Mouse (Mus musculus) kidney, adult 2 months (tissue): ENCODE measurements around the gene Pcbp2. TPM values are rescaled to one million over a fixed set of nuclear protein-coding genes. Genes with fewer than 3 reads are reported as not detected.

Source experiments
- DNase-seq: peaks from one replicate; pipeline ENCODE4 v3.0.0; 2021
- H3K27ac ChIP-seq: fragments of 200-500 bp; 2 replicates; pipeline ENCODE4 v1.5.1; 2012; ENCODE audit warnings: low read depth, low read length, control low read depth, inconsistent platforms; ENCODE audit not compliant: insufficient read depth
- H3K27me3 ChIP-seq: fragments of 200-500 bp; replicated peaks from 2 replicates; pipeline ENCODE4 v1.6.1; 2012; ENCODE audit warnings: mild to moderate bottlenecking, moderate library complexity, low read length, inconsistent platforms; ENCODE audit not compliant: control insufficient read depth, insufficient read depth
- H3K36me3 ChIP-seq: fragments of 200-500 bp; 2 replicates; pipeline ENCODE4 v1.6.1; 2012; ENCODE audit warnings: mild to moderate bottlenecking, moderate library complexity, low read length, inconsistent platforms; ENCODE audit not compliant: control insufficient read depth, insufficient read depth
- H3K4me1 ChIP-seq: fragments of 200-500 bp; 2 replicates; pipeline ENCODE4 v1.6.1; 2011; ENCODE audit warnings: low read length; ENCODE audit not compliant: control insufficient read depth, insufficient read depth
- H3K4me3 ChIP-seq: fragments of 200-500 bp; 2 replicates; pipeline ENCODE4 v1.5.1; 2011; ENCODE audit warnings: mild to moderate bottlenecking, low read depth, low read length, control low read depth; ENCODE audit not compliant: insufficient read depth
- CTCF ChIP-seq: fragments of 200-500 bp; conservative IDR thresholded peaks from 2 replicates; pipeline ENCODE4 v1.5.1; 2011; ENCODE audit warnings: low read depth, mild to moderate bottlenecking, control low read depth, low read length, moderate library complexity, mixed read lengths; ENCODE audit not compliant: insufficient read depth, insufficient read length
- POLR2A ChIP-seq: fragments of 200-500 bp; IDR thresholded peaks from one replicate; pipeline ENCODE4 v1.6.1; 2011; ENCODE audit warnings: low read depth, low read length, control low read depth
- WGBS: fragments of 180-500 bp; shearing (Covaris S2); methylation state at CpG from one replicate; pipeline ENCODE4 v1.1.7; 2018; 5-methylcytosine and 5-hydroxymethylcytosine counted together
- polyA plus RNA-seq: library from polyadenylated mRNA; depleted of rRNA; stranded (reverse); fragments of >200 nt; gene quantifications from 2 replicates; pipeline ENCODE4 v1.2.3, GENCODE M21; 2012

The Pcbp2 gene
- polyA plus RNA-seq, 1 experiment, result 616 TPM

DNA sequence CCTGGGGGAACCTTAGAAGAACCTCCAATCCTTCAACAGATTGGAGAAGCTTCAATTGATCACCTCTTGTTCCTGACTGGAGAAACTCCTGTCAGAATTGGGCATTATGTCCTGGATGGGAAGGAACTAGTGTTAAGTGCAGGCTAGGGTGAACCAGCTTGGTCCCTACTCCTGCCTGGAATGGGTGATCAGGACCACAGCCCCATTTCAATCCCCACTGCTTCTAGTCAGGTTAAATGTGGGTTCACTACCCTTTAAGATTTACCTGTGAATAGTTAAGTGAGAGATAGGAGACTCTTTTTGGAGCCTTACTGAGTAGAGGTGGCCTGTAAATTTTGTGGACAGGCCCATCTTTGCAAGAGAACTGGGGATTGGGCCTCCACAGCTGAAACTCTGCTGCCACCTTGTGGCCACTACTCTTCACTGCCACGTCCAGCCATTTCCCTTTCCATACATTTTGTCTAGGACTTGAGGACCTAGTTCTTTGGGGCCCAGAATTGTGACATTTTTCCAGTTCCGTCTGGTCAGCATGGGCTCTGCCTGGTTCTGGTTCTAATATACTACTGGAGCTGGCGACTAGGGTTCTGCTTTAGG is 54.6 kb downstream of the Pcbp2 start, which contains the start of gene Npff:
Npff (minus strand) TSS at position 51 of the 594 bp plus-strand sequence.
- 6% methylated on average over 3 of the region's 3 CpGs for WGBS
- H3K27me3 ChIP-seq, result no peaks in the 10 kb centered on the region
- H3K4me1 ChIP-seq, result no peaks in the 10 kb centered on the region
- H3K36me3 ChIP-seq, result no peaks in the 10 kb centered on the region; the same call in none of the 2 replicates
- TF ChIP-seq CTCF (peak; percentile 95), POLR2A (no peak)
- DNase-seq, result peak; percentile 71
- no peak within 1 kb of the TSS for H3K4me3 ChIP-seq
- H3K27ac ChIP-seq, result no peak within 1 kb of the TSS

DNA sequence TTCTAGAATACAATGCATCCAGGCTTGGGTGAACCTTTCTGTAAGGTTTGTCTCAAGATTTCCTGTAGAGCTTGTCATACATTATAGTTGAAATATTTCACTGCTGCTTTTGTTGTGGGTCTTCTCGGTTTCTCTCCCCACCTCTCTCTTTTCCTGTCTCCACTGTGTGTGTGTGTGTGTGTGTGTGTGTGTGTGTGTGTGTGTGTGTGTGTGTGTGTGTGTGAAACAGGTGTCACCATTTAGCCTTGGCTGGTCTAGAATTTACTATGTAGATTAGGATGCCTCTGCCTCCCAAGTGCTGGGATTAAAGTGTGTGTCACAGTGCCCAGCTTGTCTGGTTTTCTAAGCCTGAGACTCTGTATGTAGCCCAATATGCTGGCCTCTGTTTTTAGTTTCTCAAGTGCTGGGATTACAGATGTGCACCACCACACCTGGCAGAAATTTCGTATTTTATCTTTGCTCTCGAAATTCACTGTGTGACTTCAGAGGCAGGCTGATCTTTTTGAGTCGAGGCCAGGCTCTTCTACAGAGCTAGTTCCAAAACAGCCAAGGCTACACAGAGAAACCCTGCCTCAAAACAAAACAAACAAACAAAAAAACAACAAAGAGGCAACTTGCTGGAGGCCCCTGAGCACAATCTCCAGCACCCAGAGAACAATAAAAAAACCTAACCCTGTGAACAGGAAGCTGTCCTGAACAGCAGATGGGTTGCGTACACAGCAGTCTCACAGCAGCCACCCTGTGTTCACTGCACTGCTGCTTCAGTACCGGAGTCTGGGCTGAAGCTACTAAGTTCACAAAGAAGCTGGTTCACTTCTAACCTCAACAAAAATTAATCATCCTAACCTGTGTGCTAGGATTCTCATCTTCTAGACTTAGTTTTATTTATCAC is 56.0 kb downstream of the Pcbp2 start:
- H3K4me3 ChIP-seq, result no peak overlapping the region
- H3K27ac ChIP-seq, result no peak overlapping the region
- DNase-seq, result no peak
- no peaks in the 10 kb centered on the region for H3K4me1 ChIP-seq
- 78% methylated on average over 6 of the region's 6 CpGs for WGBS
- H3K36me3 ChIP-seq, result no peaks in the 10 kb centered on the region; the same call in none of the 2 replicates
- no peaks in the 10 kb centered on the region for H3K27me3 ChIP-seq
- TF ChIP-seq POLR2A, result no peak
- no peak for TF ChIP-seq CTCF

DNA sequence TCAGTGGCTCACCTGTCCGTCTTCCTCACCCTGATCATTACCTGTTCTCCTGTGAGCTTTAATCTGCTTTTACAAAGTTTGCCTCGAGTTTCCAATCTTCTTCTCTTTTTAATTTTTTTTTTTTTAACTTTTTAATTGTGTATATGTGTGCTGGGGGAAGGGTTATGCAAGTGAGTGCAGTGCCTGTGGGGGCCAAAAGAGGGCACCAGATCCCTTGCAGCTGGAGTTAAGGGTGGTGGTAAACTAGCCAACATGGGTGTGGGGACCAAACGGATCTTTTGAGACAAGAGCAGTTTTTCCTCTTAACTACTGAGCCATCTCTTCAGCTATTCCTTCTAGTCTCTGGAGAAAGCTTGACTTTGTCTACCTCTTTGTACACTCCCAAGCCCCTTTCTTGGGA is 57.6 kb downstream of the Pcbp2 start:
- Histone ChIP-seq H3K27me3 (no peaks in the 10 kb centered on the region), H3K27ac (no peak overlapping the region), H3K4me1 (no peaks in the 10 kb centered on the region), H3K36me3 (peaks cover 4% of the 10 kb centered on the region), H3K4me3 (no peak overlapping the region)
- DNase-seq, result no peak
- TF ChIP-seq CTCF, result peak; percentile 58
- TF ChIP-seq POLR2A, result no peak
- WGBS, result 87% methylated on average over 3 of the region's 3 CpGs

DNA sequence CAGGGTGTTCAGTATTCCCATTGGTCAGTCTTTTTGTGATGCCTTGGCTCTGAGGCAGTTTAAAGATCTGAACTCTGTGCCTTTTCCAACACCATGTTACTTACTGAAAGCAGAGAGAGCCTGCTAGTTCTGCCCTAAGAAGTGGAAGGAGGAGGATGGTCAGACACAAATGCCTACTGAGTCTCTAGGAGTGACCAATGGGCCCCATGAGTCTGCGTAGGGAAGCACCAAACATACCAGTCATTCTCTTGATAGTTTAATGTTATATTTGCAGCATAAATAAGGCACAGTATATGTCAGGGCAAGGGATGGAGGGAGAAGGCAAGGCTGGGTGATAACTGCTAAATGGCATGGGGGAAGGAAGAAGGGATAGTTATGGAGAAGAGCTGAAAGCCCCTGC is 58.1 kb downstream of the Pcbp2 start:
- Histone ChIP-seq H3K27ac (no peak overlapping the region), H3K4me3 (no peak overlapping the region), H3K4me1 (no peaks in the 10 kb centered on the region), H3K36me3 (peaks cover 4% of the 10 kb centered on the region), H3K27me3 (no peaks in the 10 kb centered on the region)
- WGBS, result 97% methylated on average over 1 of the region's 1 CpGs
- no peak for TF ChIP-seq POLR2A
- no peak for TF ChIP-seq CTCF
- DNase-seq, result no peak

DNA sequence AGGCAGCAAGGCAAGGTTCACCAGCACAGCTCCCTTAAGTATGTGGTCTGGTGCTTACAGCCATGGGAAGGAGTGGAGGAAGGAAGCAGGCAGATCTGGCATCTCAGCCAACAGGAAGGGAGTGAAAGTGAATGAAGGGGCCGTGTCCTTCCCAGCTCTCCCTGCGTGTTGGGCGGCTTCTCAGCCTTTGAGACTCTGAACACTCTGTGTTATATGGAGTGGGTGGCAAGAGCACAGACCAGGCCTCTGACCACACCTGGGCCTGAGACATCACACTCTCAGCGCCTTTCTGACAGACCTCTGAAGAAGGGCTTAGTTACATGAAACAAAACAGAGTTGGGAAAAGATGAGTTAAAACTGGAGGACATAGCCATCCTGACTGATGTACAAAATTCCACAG is 60.2 kb downstream of the Pcbp2 start:
- Histone ChIP-seq H3K27ac (no peak overlapping the region), H3K36me3 (peaks cover 7% of the 10 kb centered on the region), H3K27me3 (no peaks in the 10 kb centered on the region), H3K4me1 (no peaks in the 10 kb centered on the region), H3K4me3 (no peak overlapping the region)
- no peak for DNase-seq
- 73% methylated on average over 4 of the region's 4 CpGs for WGBS
- TF ChIP-seq CTCF, result no peak
- no peak for TF ChIP-seq POLR2A

DNA sequence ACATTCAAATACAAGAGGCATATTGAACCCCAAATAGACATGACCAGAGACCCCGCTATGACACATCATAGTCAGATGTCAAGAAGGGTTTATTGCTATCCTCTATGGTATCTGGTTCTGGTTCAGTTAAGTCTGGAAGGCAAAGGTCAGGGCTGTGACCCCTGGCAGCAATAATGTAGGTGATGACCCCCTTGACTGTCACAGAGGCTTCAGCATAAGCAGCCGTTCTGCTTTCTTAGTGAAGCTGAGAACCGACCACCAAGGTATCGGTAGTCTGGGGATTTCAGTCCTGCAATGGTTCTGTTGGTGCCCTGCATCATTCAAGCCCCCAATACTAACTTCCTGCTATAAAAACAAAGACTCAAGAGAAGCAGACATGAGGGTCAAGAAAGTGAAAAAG is 61.2 kb downstream of the Pcbp2 start:
- H3K27me3 ChIP-seq, result no peaks in the 10 kb centered on the region
- no peak overlapping the region for H3K4me3 ChIP-seq
- no peaks in the 10 kb centered on the region for H3K4me1 ChIP-seq
- no peak overlapping the region for H3K27ac ChIP-seq
- DNase-seq, result no peak
- H3K36me3 ChIP-seq, result peaks cover 7% of the 10 kb centered on the region
- TF ChIP-seq CTCF (no peak), POLR2A (no peak)
- 59% methylated on average over 4 of the region's 4 CpGs for WGBS

DNA sequence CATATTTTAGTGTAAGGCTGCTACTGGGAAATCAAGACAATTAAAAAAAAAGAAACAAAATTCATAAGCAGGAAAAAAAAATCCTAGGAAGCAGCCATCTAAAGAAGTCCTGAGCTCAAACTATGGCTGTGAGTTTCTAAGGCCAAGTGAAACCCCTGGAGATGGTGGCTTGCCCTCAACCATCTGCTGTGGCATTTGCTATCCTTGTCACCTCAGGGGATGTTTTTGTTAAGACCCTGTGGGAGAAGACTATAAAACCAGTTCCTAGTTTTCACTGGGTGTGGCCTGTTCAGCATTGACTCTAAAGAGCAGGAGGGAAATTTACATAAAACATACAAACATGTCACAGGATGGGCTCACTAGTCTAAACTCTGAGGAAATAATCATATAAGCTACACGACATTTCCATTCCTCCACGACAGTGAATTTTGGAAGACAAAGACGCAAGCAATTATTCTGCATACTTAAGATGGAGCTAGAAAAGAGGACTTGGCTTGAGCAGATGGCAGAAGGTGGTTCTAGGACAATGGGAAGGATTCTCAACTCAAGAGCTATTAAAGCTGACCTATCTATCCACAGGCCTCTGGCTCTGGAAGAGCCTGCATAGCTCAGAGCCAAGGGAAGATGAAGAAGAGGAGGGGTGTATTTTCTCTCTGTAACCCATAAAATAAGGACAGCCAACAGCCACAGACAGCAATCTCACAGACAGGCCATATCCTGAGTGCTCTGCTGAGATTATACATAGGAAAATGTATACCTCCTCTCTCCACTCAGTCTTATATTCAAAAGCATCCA is 62.0 kb downstream of the Pcbp2 start:
- no peaks in the 10 kb centered on the region for H3K4me1 ChIP-seq
- H3K4me3 ChIP-seq, result no peak overlapping the region
- 88% methylated on average over 3 of the region's 3 CpGs for WGBS
- no peak for DNase-seq
- no peak overlapping the region for H3K27ac ChIP-seq
- peaks cover 9% of the 10 kb centered on the region for H3K36me3 ChIP-seq
- no peak for TF ChIP-seq CTCF
- no peak for TF ChIP-seq POLR2A
- H3K27me3 ChIP-seq, result no peaks in the 10 kb centered on the region
